8 mouse cellular contexts compared by ENCODE assay signal in the genomic region with DNA sequence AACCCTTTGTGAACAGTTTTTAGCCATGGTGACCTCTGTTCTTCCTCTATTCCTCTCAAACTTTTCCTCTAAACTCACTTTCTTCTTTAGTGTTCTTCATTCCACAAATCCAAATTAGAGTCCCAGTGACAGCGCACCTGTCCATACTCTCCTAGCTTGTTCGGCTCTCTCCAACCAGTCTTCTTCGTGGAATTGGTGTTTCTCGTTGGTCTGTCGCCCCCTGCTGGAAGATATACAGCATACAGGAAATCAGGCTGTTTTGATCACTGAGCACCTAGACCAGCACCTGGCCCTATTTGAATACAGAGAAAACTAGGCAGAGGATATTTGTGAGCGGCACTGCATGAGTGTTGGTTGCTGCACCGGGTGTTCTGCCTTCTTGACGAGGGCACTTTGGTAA. TPM values are rescaled to one million over a fixed set of nuclear protein-coding genes. Genes with fewer than 3 reads are reported as not detected.
DNase-seq lines count a peak whose midpoint lies in the region; ATAC-seq and TF ChIP-seq lines count a peak whose summit lies in the region.

No protein-coding gene starts in this region.

- intact Hi-C loops in left cerebral cortex, postnatal 14 days (cut with DNase I): loop anchor here (2.0 to 5.0 kb wide), 2 partner anchors 258 to 729 kb away; no protein-coding TSS in a partner anchor

- ATAC-seq in hindbrain, embryonic 16.5 days: peak; percentile 82; the same call in 1 of the 2 replicates

- no peaks in the 10 kb centered on the region for H3K9me3 ChIP-seq in embryonic facial prominence, embryonic 10.5 days
- no peaks in the 10 kb centered on the region for H3K9me3 ChIP-seq in hindbrain, embryonic 16.5 days (ENCODE audit: control insufficient read depth, low read length)

- H3K36me3 ChIP-seq in testis, adult 2 months (ENCODE audit: control insufficient read depth, insufficient read depth, low read length): no peaks in the 10 kb centered on the region
- H3K36me3 ChIP-seq in embryonic facial prominence, embryonic 10.5 days (replicated peaks): no peaks in the 10 kb centered on the region
- H3K36me3 ChIP-seq in hindbrain, embryonic 16.5 days (ENCODE audit: control insufficient read depth, insufficient read depth, low read length): no peaks in the 10 kb centered on the region

- no peak overlapping the region for H3K4me2 ChIP-seq in hindbrain, embryonic 16.5 days (ENCODE audit: low read length)

- no peak for DNase-seq in testis, postnatal 14 days (ENCODE audit: low spot score)
- peak; percentile 34 to 50 for DNase-seq in adrenal gland, postnatal 36 days
- DNase-seq in embryonic facial prominence, embryonic 10.5 days (ENCODE audit: low spot score): peak; percentile 30
- peak; percentile 40 to 64 for DNase-seq in left cerebral cortex, postnatal 14 days (ENCODE audit: low spot score in 2 of 2)
- peak; percentile 2 to 27 for DNase-seq in natural killer cell, adult 2 months (ENCODE audit: low spot score in 2 of 2)
- DNase-seq in thymus, postnatal 4 days: peak; percentile 52

- WGBS in embryonic facial prominence, embryonic 10.5 days: 36% methylated on average over 8 of the region's 8 CpGs
- WGBS in hindbrain, embryonic 16.5 days: 41% methylated on average over 8 of the region's 8 CpGs

- no peak overlapping the region for H3K9ac ChIP-seq in hindbrain, embryonic 16.5 days (ENCODE audit: low read depth, low read length)

- H3K27ac ChIP-seq in testis, adult 2 months (ENCODE audit: control insufficient read depth, insufficient read depth, low read depth, low read length): no peak overlapping the region
- no peak overlapping the region for H3K27ac ChIP-seq in embryonic facial prominence, embryonic 10.5 days (replicated peaks)
- H3K27ac ChIP-seq in hindbrain, embryonic 16.5 days (ENCODE audit: low read depth, low read length): no peak overlapping the region

- peak; percentile 11; the same call in 1 of the 2 replicates for TF ChIP-seq CTCF in testis, adult 2 months (IDR thresholded peaks at IDR 0.05; ENCODE audit: control insufficient read depth, insufficient read depth, insufficient replicate concordance, low read depth, low read length)

- no peak for TF ChIP-seq POLR2A in testis, adult 2 months (IDR thresholded peaks at IDR 0.05; ENCODE audit: control insufficient read depth, low read depth, low read length)

- no peaks in the 10 kb centered on the region for H3K4me1 ChIP-seq in testis, adult 2 months (ENCODE audit: control insufficient read depth, insufficient read depth, low read length)
- no peaks in the 10 kb centered on the region for H3K4me1 ChIP-seq in embryonic facial prominence, embryonic 10.5 days
- no peaks in the 10 kb centered on the region for H3K4me1 ChIP-seq in hindbrain, embryonic 16.5 days (ENCODE audit: control insufficient read depth, insufficient read depth, low read depth, low read length)

- no peaks in the 10 kb centered on the region for H3K27me3 ChIP-seq in testis, adult 2 months (ENCODE audit: control insufficient read depth, insufficient read depth, low read length)
- H3K27me3 ChIP-seq in embryonic facial prominence, embryonic 10.5 days (replicated peaks; ENCODE audit: low read depth, poor library complexity, severe bottlenecking): no peaks in the 10 kb centered on the region
- H3K27me3 ChIP-seq in hindbrain, embryonic 16.5 days (replicated peaks; ENCODE audit: control insufficient read depth, insufficient read depth, low read length): no peaks in the 10 kb centered on the region

- no peak overlapping the region for H3K4me3 ChIP-seq in testis, adult 2 months (ENCODE audit: control insufficient read depth, low read depth, low read length)
- no peak overlapping the region for H3K4me3 ChIP-seq in embryonic facial prominence, embryonic 10.5 days
- H3K4me3 ChIP-seq in hindbrain, embryonic 16.5 days (ENCODE audit: low read length): no peak overlapping the region

RNA-seq across cellular contexts. Expression of a gene that starts 53.3 kb away (rescaled TPM):
- 4.1 and 5.3 TPM in 2 replicates for polyA plus RNA-seq in testis, adult 2 months (2012; rRNA removed)
- total RNA-seq in adrenal gland, postnatal 36 days (2021): 10 to 100 TPM; 30.6 to 34.8 TPM
- polyA plus RNA-seq in embryonic facial prominence, embryonic 10.5 days (2016; fragmentation: Nextera tagmentation; extraction: Ambion mirVana): 5.7 and 5.8 TPM in 2 replicates
- polyA plus RNA-seq in hindbrain, embryonic 16.5 days (2015; fragmentation: Nextera tagmentation; extraction: Ambion mirVana): 14.7 and 15.6 TPM in 2 replicates
- total RNA-seq in left cerebral cortex, postnatal 14 days (2021): 10 to 100 TPM; 36.5 to 42.4 TPM
